Mouse (Mus musculus) activated CD4-positive, CD25-positive, alpha-beta regulatory T cell (primary cell): ENCODE data around the gene Zfp873. TPM values are rescaled to one million over a fixed set of nuclear protein-coding genes. Genes with fewer than 3 reads are reported as not detected.

Experiments
- polyA plus RNA-seq, 2 experiments: library from polyadenylated mRNA; unstranded; fragments of 100-300 nt; shearing (Covaris generic); gene quantifications; one replicate each; pipeline ENCODE4 v1.2.1; 2017

The Zfp873 gene
- polyA plus RNA-seq, result 10 to 100 TPM in 1 of 2 experiments, 1 to 10 TPM in 1; 4.6 to 12.5 TPM

DNA sequence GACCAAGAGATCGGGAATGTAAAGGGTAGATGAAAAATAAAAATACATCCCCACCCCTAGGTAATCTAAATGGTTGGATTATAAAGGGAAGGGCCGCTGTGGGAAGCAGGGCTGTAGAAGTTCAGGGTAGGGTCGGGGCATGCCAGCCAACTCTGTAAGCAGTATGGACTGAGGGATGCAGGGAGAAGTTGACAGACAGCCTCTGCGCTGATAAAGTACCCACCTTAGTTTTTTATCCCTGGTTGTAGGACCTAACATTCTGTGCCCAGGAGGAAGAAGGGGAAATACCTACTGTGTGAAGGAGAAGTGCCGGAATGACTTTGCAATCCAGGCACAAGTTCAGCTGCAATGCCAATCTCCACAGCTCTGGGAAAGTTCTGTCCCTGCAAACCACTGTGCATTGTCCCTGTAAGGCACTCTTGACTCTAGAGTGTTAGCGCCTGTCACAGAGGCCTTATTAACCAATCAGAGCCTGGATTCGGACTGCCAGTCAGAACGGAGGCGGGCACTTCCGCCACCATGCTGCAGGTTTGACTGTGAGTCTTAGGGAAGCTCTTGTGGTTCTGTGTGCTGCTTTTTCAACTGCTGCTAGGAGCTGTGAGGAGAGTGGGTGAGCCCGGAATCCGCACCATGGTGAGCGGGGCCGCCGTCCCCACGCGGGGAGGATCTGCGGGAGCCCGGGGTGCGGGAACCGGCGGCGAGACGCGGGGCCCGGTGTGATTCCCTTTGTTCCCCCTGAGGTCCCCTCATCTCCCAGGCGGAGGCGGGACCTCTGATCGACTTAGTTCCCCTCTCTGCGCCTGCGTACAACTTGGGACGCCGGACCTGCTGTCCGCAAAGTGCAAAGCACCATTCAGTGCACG, at the start of gene Zfp873:
Gene Zfp873, plus strand, starts transcription at position 527 of the 863 bp plus-strand sequence.

DNA sequence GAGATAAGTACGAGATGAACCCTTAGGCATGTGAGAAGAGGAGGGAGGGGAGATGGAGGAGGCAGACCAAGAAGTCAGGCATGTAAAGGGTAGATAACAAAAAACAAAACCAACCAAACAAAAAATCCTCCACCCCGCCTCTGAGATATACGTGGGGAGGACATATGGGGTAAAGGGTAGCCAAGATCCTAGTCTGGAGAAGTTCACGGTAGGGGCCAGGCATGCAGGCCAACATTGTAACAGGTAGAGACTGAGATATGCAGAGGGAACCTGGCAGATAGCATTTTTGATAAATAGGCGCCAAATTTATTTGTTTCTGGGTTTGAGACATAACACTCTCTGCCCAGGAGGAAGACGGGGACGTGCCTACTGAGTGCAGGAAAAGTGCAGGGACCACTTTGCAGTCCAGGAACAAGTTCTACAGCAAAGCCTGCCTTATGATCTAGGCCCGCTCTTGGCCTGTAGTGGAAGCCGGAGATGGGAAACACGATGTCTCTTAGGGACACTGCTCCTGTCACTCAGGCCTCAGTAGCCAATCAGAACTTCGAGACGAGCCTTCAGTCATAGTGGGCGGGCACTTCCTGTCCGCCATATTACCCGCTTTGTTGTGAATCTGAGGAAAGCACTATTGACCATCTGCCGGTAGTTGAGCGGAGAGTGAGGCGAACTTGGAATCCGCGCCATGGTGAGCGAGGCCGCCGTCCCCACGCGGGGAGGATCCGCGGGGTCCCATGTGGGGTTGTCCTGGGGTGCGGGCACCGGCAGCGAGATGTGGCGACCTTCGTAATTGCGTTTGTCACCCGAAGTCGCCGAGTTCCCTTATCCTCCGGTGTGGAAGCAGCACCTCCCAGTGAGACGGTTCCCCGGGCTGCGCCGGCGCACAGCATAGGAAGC, 35.1 kb downstream of the Zfp873 start, which contains the start of gene BC024063:
Gene BC024063, plus strand, starts transcription at position 626 of the 894 bp plus-strand sequence.

Other genes starting within 250 kb of the Zfp873 start
- gene Gm4767, start 235.9 kb upstream of the Zfp873 start, polyA plus RNA-seq, result 1 to 10 TPM; 4.5 to 6.5 TPM
- gene Gm32687, start 184.2 kb upstream of the Zfp873 start, polyA plus RNA-seq, result 1 to 10 TPM; 8.2 to 8.8 TPM
- gene Zfp781, start 117.6 kb upstream of the Zfp873 start, polyA plus RNA-seq, result 1 to 10 TPM; 2.7 to 3.0 TPM
- 1 to 10 TPM; 6.5 to 6.7 TPM for gene BC024063, start 35.2 kb downstream of the Zfp873 start, polyA plus RNA-seq
- 10 to 100 TPM in 1 of 2 experiments, 1 to 10 TPM in 1; 7.4 to 11.4 TPM for gene AU041133, start 79.9 kb downstream of the Zfp873 start, polyA plus RNA-seq
- 10 to 100 TPM in 1 of 2 experiments, 1 to 10 TPM in 1; 8.5 to 11.0 TPM for gene Zfp938, start 193.2 kb downstream of the Zfp873 start, polyA plus RNA-seq